Mouse (Mus musculus): Measurements from ENCODE around the gene Ercc6.

Gene Ercc6

DNA sequence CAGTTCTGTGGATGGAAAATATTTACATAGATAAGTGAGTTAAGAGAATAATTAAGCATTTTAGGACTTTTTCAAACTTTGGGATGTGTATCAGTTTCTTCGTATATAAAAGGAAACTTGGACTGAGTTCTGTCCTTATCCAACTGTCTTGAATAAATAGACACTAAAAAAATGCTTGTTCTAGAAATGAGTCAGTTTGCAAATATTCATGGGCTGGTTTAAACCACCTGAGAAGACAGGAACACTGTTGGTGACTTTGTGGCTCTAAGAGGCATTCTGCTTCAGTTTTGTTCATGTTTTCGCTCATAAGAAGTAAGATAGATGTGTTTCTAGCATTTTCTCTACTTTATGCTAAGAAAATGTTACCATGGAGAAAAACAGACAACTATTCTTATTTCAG is 5.2 kb downstream of the Ercc6 start:
- no peak for DNase-seq (ENCODE audit: low spot score)

DNA sequence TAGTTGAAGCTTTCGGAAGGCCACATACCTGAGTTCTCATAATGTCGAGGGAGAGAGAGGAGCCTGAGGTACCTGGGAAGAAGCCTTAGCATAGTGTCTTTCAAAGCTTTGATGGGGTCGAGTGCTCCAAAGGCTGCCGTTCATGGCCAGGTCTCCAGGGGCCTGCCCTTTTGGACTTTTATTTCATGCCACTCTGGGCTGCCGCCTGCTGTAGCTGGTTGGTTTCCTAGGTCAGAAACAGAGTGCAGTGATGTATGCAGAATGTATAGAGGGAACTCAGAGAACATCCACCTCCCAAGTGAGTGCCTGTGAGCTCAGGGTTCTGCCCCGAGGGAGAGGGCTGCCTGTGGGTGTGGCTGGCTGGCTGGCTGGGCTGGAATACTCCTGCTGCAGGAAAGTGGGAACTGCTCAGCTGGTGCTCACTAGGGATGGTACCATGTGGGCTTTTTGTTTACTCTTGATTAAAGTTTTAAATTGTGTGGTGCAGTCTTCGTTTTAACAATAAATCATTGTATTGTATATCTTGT is 7.1 kb downstream of the Ercc6 start:
- DNase-seq (ENCODE audit: low spot score), result no peak

DNA sequence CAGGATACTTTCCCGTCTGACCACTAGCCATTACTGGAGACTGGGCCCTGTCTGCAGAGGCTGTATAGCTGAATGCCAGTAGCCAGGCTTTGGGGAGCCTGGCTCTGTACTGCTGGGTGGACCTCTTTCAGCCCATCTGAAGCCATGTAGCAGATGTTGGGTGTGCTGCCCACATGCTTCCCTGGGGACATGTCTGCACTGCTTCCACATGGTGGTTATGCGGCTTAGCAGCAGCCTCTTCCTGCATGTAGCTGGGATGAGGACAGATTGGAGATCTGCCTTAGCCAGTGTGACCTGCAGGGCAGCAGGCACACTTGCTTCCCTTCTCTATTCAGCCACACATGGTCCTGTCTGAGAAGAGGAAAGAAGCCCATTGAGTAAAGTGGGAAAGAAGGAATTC is 9.0 kb downstream of the Ercc6 start:
- DNase-seq (ENCODE audit: low spot score), result no peak

DNA sequence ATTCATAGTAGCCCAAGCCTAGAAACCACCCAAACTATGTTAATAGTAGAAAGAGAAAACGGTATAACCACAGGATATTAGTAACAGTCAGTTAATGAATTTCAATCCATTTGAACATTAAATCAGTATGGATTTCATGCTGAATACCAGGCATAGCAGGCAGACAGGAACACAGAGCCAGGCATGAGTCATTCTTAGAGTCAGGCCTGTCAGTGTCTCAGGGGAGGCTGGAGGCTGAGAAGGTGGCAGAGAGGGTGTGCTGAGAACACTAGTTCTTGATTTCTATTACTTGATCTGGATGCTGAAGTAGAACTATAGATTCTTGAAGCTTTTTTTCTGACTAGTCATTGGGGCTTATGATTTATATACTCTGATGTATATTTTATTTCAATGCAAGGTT is 10.8 kb downstream of the Ercc6 start:
- no peak for DNase-seq (ENCODE audit: low spot score)

DNA sequence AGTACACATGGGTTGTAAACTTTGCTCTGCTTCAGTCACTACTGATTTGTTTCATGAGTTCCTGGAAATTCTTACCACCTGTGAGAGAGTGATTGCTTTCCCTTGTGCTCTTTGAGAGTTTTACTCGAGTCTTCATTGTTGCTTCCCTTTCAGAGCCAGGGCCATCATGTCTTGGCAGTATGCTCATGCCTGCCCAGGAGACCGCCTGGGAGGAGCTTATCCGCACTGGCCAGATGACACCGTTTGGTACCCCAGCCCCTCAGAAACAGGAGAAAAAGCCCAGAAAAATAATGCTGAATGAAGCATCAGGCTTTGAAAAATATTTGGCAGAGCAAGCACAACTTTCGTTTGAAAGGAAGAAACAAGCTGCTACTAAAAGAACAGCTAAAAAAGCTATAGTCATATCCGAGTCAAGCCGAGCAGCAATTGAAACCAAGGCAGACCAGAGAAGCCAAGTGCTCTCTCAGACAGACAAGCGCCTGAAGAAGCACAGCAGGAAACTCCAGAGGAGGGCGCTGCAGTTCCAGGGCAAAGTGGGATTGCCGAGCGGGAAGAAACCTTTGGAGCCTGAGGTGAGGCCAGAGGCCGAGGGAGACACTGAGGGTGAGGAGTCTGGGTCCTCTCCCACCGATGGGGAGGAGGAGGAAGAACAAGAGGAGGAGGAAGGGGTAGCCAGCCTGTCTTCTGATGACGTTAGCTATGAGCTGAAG is 12.8 kb downstream of the Ercc6 start:
- no peak for DNase-seq (ENCODE audit: low spot score)

DNA sequence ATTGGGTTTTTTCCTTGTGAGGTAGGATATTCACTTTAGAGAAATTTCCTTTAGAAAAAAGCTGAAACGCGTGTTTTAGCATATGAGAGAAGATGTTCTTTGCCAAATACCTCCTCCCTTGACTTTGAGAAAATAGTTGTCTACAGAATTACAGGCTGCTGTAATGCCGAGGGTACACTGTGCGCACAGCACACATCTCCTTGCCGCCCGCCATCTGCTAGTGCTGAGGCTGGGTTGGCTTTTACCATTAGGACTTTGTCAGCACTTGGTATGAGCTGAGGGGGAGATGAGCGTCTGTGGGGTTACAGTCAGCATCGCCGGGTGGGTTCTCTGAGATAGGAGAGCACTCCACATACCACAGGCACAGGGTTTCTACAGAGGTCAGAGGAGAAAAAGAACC is 13.9 kb downstream of the Ercc6 start:
- DNase-seq (ENCODE audit: low spot score), result no peak

DNA sequence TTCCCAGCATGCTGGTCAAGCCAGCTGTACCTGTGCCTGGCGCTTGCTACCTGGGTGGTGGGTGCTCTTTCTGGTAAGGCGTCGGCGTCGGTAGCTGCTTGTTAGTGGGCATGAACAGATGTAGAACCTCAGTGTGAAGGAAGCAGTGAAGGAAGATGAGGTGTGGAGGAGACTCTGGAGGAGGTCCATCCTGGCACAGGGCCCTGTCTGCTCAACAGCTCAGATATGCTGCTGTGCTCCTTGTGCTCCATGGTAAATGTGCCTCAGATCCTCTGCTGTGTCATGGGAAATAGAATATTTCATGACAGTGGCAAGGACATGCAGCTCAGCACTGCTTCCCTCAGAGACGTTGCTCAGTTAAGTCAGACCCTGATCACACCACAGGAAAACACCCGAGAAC is 15.7 kb downstream of the Ercc6 start:
- no peak for DNase-seq (ENCODE audit: low spot score)

DNA sequence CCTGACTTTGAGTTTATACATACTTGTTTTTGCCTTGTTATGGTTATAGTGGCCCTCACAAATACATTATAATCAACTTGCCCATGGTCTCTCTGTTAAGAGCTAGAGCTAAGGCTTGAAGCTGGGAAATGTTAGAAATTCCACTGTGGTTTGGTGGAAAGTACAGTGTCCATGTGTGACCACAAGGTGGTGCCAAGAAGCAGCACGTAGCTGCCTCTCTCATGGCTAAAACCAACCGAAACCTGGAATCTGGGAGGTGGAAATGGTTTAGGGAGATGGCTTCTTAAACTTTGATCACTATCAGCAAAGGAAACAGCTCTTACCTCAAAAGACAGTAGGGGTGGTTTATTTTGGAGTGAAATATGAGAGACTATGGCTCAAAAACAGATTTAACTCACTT is 17.6 kb downstream of the Ercc6 start:
- DNase-seq (ENCODE audit: low spot score), result no peak

DNA sequence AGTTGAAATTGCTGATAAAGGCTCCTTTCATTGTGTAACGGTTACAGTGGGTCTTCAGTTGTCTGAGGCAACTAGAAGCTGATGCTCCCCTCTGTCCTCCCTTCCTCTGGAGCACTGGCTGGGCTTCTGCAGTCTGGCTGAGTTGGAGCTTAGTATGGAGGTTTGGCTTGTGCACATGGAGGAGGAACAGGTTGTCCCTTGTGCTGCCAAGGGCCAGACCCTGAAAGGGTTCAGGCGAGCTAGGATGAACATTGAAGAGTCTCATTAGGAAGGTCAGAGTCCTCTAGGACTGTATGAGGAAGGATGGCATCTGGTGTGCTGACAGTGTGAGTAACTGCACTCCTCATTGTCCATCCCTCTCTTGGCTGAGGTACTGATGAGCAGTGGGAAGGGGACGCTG is 18.1 kb downstream of the Ercc6 start:
- DNase-seq (ENCODE audit: low spot score), result no peak

DNA sequence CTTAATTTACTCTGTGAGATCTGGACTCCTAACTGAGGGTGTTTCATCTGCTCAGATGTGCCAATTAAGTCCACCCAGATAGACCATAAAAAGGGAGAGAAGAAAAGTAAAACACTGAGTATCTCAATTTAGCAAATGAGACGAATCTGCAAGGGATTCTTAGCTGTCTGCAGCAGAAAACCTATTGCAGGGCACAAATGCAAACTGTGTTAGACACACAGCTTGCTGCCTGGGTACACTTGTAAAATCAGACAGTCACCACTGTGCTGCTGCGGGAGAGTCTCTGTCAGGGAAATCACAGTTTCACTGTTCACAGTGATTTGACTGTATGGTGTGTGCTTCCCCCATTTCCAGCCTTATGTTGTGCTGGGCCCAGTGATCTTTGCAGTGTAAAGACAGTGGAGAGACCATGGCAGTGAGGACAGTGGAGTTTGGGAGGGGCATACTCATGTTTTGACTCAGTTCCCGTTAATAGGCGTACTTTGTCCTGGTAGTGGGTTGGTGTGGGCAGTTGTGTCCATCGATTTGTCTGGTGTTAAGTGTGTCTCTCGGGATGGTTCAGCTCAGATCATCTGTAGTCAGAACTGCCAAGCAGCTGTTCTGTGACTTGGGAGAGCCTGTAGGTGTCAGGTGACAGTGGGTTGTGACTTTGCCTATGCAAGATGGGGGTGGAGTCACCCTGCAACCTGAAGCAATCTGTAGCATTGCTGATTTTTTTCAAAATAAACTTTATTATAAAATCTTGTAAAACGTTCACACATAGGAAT is 19.2 kb downstream of the Ercc6 start:
- no peak for DNase-seq (ENCODE audit: low spot score)

DNA sequence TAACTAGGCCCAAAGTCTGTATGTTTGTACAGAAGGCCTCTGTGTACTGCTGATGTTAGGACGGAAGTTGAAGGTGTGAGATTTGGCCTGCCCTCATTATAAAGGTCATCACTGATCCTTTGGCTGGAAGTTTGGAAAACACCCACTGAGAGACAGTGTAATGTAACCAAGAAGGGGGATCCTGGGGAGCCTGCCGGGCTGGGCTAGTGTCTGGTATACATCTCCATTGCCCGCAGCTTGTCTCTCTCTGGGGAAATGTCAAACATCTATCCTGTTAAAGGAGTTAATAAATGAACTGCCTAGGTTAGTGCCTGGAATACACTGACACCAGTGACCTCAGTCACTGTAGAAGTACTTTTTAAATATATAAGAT is 19.8 kb downstream of the Ercc6 start:
- DNase-seq (ENCODE audit: low spot score), result no peak

DNA sequence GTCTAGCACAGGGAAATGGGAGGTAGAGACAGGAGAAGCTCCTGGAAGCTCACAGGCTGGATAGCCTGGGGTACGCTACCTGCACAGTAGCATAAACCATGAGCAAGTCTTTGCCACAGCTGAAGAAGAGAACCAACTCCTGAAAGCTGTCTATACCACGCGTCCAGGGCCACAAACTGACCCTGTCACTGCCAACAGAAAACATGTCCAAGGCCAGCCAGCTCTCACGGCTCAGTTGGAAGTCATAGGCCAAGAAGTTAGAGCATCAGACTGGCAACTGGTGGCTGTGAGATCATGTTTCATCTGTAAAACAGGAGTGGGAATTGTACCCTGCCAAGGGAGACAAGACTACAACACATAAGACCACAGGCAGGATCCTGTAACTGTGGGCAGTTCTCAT is 20.3 kb downstream of the Ercc6 start:
- DNase-seq (ENCODE audit: low spot score), result no peak

DNA sequence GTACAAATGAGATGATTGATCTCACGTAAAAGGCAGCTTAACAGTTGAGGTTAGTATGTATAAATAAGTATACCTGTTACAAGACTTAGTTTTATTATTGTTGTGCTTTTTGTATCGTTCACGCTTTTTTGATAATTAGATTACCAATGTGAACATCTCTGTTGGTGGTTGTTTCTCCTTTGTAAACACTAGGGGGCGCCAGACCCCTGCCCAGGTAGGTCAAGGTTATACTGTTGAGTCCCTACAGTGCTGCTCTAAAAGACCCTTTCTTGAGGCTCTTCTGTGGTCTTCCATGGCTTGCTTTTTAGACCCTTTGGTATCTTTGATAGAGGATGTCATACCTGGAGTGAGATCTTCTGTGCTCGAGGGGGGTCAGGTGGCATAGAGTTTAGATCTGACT is 20.8 kb downstream of the Ercc6 start:
- no peak for DNase-seq (ENCODE audit: low spot score)

DNA sequence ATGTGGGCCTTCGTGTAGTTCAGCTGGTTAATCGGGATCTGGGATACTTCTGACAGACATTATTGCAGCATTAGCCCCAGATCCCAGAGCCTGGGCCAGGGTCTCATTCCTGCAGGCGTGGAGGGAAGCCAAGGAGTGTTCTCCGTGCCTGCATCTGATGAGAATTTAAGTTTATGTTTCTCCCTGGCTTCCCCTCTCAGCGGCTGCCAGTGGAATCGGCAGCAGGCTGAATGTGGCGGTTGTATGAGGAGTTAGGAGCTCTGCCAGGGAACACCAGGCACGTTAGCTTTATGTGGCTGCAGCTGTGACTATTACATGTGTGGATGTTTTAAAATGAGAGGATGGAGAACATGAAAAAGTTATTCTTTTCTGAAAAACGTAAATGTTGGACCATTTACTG is 23.4 kb downstream of the Ercc6 start:
- DNase-seq (ENCODE audit: low spot score), result no peak

DNA sequence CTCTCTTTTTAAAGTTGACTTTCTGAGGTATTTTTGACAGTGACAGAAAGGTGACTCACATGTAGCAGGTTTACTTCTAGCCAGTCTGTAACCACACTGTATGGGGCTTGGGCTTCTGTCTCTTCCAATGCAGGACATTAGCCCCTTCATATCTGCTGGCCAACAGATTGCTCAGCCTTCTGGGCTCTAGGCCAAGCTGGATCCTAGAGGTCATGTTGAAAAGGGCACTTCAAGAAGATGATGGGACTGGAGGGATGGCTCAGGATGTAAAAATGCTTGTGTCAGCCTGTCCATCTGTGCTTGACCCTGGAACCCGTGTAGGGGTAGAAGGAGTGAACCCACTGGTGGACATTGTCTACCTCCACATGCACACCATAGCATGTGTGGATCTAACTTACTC is 24.8 kb downstream of the Ercc6 start:
- no peak for DNase-seq (ENCODE audit: low spot score)

DNA sequence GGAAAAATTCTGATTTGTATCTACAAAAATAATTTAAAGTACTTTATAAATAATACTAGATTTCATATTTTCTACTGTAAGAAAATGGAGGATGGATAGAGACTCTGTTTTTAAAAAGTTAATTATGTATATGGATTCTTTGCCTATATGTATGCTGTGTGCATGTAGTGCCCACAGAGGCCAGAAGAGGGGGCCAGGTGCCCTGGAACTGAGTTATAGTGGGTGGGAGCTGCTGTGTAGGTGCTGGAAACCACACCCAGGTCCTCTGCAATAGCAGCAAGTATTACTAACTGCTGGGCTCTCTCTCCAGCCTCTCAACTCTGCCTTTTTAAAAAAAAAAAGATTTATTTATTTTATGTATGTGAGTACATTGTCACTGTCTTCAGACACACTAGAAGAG is 29.8 kb downstream of the Ercc6 start:
- DNase-seq (ENCODE audit: low spot score), result no peak

DNA sequence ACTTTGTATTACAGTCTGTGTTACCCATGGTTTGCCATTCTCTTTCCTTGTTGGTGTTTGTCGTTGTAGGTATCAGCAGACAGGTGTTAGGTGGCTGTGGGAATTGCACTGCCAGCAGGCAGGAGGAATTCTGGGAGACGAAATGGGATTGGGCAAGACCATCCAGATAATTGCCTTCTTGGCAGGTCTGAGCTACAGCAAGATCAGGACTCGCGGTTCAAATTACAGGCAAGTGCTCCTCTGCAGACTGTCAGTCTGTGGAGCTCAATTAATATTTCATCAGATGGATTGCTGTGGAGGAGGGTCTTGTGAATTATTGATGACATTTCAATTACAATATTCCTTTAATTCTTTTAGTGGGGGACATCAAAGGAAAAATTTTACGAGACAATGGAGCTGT is 33.4 kb downstream of the Ercc6 start:
- no peak for DNase-seq (ENCODE audit: low spot score)

DNA sequence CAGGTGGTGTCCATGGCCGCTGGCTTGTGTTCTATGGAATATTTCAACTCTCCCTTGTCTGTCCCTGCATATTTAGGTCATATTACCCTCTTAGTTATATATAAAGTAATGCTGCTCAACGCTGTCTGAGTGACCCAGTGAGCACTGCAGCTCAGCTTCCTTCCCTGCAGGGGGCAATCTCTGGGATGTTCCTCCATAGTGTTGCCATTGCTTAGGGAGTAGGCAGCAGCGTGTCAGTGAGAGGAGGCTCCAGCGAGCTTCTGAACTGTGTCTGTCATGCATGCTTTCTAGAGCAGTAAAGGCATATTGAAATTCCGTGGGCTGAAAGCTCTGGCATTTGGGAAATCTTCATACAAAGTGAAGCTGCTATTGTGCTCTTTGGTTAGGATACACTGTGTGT is 38.5 kb downstream of the Ercc6 start:
- no peak for DNase-seq (ENCODE audit: low spot score)

DNA sequence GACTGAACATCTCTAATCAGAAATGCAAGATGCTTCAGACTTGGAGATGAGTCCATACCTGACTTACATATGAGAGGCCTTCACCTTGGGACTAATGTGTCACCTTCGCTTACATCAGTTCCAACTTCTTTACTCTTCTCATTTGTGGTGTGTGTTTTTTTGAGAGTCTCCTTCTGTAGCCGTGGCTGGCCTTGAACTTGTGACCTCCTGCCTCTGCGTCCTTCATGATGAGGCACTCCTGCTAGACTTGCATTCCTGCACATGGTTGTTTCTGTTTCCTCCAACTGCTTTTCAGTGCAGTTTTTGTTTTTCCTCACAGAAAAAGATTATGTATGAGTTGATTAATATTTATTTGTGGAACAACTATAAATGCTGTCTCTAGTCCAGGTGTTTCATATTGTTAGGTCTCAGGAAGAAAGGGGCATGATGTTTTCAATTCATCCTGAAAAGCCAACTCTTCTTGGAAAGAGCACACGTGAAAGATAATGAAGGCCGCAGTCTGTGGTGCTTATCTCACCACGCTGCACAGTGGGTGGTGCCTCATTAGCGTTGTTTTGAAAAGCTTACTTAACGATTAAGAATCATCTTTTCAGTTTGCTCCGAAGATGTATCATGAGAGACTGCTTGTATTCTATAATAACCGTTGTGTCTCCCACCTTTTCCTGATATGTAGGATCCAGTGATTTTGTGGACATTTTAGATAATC is 40.0 kb downstream of the Ercc6 start:
- DNase-seq (ENCODE audit: low spot score), result no peak

DNA sequence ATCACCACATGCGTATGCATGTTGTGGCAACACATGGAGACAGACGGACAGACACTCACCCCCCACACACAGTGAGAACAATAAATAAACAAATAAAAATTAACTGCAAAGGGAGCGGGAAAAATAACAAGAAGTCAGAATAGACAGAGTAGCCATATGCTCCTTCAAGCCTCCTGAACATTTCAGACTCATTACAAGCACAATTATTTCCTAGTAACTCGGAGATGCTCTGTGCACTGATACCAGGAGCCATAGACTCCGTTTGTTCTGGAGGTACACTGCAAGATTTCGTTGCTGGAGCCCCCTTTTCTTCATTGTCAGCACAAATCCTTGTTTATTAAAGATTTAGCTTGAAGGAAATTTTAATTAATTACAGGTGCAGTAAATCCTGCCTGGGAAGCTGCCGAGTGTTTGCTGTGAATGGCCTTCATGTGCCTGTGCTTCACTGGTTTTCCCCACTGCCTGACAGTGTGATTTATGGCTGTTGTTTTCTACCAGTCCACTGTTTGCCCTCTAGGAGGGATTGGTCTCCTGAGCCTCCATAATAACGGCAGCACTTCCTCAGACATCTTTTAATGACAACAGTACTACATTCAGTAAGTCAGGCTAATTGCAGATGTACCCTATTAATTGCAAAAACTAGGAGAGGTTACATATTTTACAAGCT is 41.7 kb downstream of the Ercc6 start:
- no peak for DNase-seq (ENCODE audit: low spot score)

DNA sequence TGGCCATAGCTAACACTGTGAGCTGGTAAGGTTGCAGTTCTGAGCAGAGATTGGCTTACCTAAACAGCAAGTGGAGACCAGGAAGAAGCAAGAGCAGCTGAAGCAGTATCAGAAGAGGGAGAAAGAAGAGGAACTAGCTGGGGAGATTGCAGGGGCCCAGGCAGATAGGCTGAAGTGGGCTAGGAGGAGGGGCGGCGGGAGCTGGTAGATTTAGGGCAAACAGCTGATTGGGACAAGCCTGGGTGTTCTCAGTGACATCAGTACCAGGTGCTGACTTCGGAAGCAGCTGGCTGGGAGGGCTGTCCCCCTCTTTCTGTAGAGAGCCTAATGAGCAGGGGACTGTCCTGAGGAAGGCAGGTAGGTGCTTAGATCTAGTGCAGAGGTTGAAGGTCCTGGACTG is 48.1 kb downstream of the Ercc6 start:
- DNase-seq (ENCODE audit: low spot score), result no peak

DNA sequence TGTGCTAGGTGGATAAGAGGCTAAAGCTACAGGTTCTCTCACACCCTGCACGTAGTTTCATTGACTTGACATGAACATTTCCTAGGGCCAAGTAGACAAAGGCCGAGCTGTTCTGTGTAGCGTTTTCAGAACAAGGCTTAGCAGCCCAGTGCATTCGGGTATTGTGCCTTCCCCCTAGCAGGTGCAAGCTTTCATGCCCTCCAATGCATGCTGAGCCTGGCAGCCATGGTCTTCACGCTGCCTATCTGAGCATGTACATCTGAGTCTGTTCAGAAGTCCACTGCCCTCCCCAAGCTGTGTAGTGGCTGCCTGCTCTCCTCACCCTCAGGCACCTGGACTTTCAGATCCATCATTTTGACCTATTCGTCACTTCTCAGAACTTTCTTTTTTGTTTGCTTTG is 50.3 kb downstream of the Ercc6 start:
- no peak for DNase-seq (ENCODE audit: low spot score)

DNA sequence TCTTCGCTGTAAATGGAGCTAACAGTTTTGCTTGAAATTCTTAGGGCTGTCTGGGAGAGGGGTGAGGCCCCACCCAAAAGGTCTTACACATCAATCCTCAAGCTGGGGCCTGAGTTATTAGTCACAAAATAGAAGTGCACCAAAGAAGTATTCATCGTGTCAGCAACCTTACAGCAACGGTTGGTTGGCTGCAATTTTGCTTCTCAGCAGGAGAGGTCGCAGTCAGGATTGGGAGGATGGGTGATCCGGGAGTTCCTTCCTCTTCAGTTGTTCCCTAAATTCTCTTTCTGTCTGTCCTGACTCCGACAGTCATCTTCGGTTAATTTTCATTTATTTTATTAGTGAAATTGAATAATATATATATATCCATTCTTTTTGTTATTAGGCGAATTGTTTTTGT is 59.2 kb downstream of the Ercc6 start:
- no peak for DNase-seq (ENCODE audit: low spot score)

Measured in layer of hippocampus, adult 9-10 months (tissue).